Mouse (Mus musculus) G1E (cell line): ENCODE measurements around the gene Gemin4.

Experiments
- CTCF ChIP-seq: IDR thresholded peaks from 2 replicates; pipeline ENCODE4 v1.5.1; 2012; ENCODE audit warnings: low read depth, low read length, inconsistent platforms, mixed read lengths
- GATA1 ChIP-seq: IDR thresholded peaks from 2 replicates; pipeline ENCODE4 v1.6.1; 2012; ENCODE audit warnings: borderline replicate concordance, low read length, inconsistent platforms, mixed read lengths
- GATA2 ChIP-seq: IDR thresholded peaks from 2 replicates; pipeline ENCODE4 v1.6.1; 2012; ENCODE audit warnings: low read depth, low read length, inconsistent platforms, borderline replicate concordance
- POLR2AphosphoS5 ChIP-seq: IDR thresholded peaks from 2 replicates; pipeline ENCODE4 v1.6.1; 2012; ENCODE audit warnings: low read depth, low read length, inconsistent platforms; ENCODE audit not compliant: insufficient replicate concordance
- TAL1 ChIP-seq: conservative IDR thresholded peaks from 2 replicates; pipeline ENCODE4 v1.6.1; 2012; ENCODE audit warnings: low read depth, low read length, inconsistent platforms, mixed read lengths

DNA sequence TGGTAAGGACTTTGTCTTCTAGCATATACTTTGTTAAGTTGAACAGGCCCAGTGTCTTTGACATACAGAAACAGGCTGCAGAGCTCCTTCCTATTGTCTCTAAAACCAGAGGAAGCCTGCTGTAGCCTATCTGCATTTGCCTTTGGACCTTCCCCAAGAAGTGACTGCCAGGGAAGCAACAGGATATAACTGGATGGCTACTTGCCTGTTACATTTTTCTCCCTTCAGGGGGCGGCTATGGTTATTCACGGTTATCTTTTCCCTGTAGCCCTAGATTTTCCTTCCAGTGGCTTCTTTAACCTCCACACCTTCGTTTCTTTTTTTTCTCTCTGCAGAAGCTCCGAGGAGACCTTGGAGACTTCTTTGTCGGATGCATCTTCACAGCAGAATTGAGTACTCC lies 10.7 kb downstream of the Gemin4 start:
- TF ChIP-seq CTCF (no peak), TAL1 (no peak), GATA1 (no peak), GATA2 (no peak), POLR2AphosphoS5 (no peak)
